Mouse (Mus musculus) liver, embryonic 18 days (tissue): ENCODE results near the gene Hapln2. TPM values are rescaled to one million over a fixed set of nuclear protein-coding genes. Genes with fewer than 3 reads are reported as not detected.

Experiments used
- polyA plus RNA-seq: library from polyadenylated mRNA; depleted of rRNA; stranded (reverse); fragments of >200 nt; gene quantifications from 2 replicates; pipeline ENCODE4 v1.2.3, GENCODE M21; 2012; rRNA removed

The Hapln2 gene
- not detected in 2 replicates for polyA plus RNA-seq

GRCm38 (mm10) chr3:88027434-88028186, at the start of gene Hapln2:
Hapln2 (minus strand) TSS chr3:88027583.

DNA sequence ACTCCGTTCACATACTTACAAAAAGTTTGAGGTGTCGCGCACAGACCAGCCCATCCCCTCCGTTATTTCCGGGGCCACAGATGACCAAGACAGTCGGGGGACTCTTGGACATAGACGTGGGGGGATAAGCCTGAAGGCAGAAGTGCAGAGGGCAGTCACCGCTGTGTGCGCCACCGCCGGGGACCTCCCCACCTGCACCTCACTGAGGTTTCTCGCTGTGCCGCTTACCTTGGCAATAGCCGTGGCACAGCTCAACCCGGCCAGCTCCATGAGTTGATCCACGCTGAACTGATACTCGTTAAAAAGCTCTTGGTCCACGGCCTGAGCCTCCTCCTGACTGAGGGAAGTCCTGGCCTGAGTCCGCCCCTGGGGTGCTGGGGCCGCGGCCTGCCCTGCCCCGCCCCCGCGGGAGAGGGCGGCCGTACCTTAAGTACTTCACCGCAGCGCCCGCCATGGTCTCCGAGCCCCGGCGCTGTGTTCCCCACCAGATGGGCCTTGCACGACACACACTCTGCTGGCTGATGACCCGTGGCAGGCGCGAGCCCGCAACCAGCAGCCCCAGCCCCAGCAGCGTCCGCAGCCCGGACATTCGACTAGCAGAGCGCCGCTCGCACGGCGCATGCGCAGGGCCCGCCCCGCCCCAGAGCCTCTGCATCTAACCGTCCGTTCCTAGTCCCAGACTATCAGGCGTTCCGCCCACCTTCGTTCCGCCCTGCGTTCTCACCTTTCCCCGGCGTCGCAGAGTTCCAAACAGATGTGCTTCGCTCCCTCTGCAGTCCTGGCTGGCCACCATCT, 30.7 kb upstream of the Hapln2 start, which contains the start of gene Naxe:
Gene Naxe, minus strand, starts transcription at position 594 of the 795 bp plus-strand sequence.

DNA sequence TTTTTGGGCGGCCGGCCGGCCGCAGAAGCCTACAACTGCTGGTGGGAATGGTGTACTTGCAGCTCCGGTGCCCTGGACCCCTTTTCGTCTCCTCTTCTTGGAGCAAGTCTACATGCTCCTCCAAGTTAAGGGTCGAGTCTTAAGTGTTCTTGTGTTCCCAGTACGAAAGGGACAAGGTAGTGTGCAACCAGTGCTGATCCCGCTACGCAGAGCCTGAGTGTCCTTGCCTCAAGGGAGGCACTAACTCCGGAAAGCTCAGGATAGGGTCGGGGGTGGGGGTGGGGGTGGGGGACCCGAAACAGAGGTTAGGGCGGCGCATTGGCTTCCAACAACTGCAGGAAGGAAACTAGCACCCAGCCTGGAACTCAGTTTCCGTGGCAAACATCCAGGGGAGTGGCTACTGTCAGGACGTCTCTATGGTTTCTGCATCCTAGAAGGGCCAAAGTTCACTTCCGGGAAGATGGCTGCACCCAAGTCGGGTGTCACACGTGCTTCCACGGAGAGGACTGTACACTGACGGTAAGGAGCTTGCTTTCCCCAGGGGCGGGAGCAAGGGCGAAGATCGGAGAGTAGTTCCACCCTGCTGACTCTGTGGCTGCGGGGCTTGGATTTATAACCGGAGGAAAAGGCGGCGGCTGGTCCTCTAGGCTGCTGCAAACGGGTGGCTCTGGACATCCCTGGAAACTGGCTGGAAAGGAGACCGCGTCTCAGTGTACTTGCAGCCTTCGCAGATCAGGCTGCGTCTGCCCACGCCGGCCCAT, 15.5 kb upstream of the Hapln2 start, which contains the start of gene Gpatch4:
Gene Gpatch4, plus strand, starts transcription at position 448 of the 761 bp plus-strand sequence.

DNA sequence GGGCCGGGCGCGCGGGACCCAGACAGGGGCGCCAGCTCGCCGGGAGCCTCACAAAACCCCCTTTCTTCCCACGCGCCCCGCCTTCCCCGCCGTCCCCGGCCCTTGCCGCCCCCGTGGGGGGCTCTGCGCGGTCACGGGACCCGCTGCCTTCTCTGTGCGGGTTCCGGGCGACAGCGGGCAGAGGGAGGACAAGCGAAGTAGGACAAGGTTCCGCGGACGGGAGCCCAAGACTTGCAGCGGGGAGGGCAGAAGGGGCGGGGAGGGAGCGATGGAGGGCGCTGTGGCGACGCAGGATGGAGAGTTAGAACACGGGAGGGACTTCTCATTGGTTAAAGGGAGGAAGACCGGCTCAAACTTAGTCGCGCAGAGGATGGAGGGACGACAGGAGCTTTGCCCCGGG, 27.2 kb downstream of the Hapln2 start, which contains the start of gene Bcan:
Gene Bcan, minus strand, starts transcription at position 50 of the 400 bp plus-strand sequence.

Other genes with a start within 250 kb of the Hapln2 start
- gene Ntrk1, start 232.4 kb downstream of the Hapln2 start, polyA plus RNA-seq, result 0.12 and 0.16 TPM in 2 replicates
- 0.02 and 0.13 TPM in 2 replicates for gene Insrr, start 230.6 kb downstream of the Hapln2 start, polyA plus RNA-seq
- gene Pear1, start 203.3 kb downstream of the Hapln2 start, polyA plus RNA-seq, result 7.4 and 9.0 TPM in 2 replicates
- 0.43 and 0.62 TPM in 2 replicates for gene Sh2d2a, start 180.8 kb downstream of the Hapln2 start, polyA plus RNA-seq
- 11.4 and 12.5 TPM in 2 replicates for gene Prcc, start 142.0 kb downstream of the Hapln2 start, polyA plus RNA-seq
- gene Hdgf, start 121.3 kb downstream of the Hapln2 start, polyA plus RNA-seq, result 93.9 and 101 TPM in 2 replicates
- 58.4 and 61.1 TPM in 2 replicates for gene Mrpl24, start 108.1 kb downstream of the Hapln2 start, polyA plus RNA-seq
- 8.6 and 8.7 TPM in 2 replicates for gene Isg20l2, start 97.3 kb downstream of the Hapln2 start, polyA plus RNA-seq
- gene Rrnad1, start 96.9 kb downstream of the Hapln2 start, polyA plus RNA-seq, result 10.0 and 11.3 TPM in 2 replicates
- 0.05 TPM in 1 of 2 replicates, not detected in the other for gene Crabp2, start 78.9 kb downstream of the Hapln2 start, polyA plus RNA-seq
- gene Nes, start 56.5 kb downstream of the Hapln2 start, polyA plus RNA-seq, result 1.1 TPM in 2 replicates
- gene Bcan, start 27.4 kb downstream of the Hapln2 start, polyA plus RNA-seq, result 0.01 TPM in 1 of 2 replicates, not detected in the other
- 7.2 and 7.3 TPM in 2 replicates for gene Gpatch4, start 15.5 kb upstream of the Hapln2 start, polyA plus RNA-seq
- gene Naxe, start 30.9 kb upstream of the Hapln2 start, polyA plus RNA-seq, result 38.4 and 41.8 TPM in 2 replicates
- not detected in 2 replicates for gene Ttc24, start 50.7 kb upstream of the Hapln2 start, polyA plus RNA-seq
- 3.4 and 4.3 TPM in 2 replicates for gene Iqgap3, start 54.4 kb upstream of the Hapln2 start, polyA plus RNA-seq
- 9.0 and 11.5 TPM in 2 replicates for gene Mef2d, start 114.8 kb upstream of the Hapln2 start, polyA plus RNA-seq
- gene Rhbg, start 227.1 kb upstream of the Hapln2 start, polyA plus RNA-seq, result 1.5 and 1.9 TPM in 2 replicates